Mouse (Mus musculus): ENCODE results near the gene Golph3.
A peak's percentile ranks its signal among the peaks of the same experiment; 100 is the strongest.

Golph3 gene

GRCm38 (mm10) chr15:12321091-12321787 lies at the start of gene Golph3:
Golph3 (plus strand) TSS chr15:12321450.
- peak; percentile 91 to 95 for DNase-seq (ENCODE audit: low spot score in 2 of 2)

- no peak for DNase-seq (ENCODE audit: low spot score in 2 of 2)
Observed at GRCm38 (mm10) chr15:12273325-12274052, 47.8 kb upstream of the Golph3 start.

GRCm38 (mm10) chr15:12274053-12274769 lies 47.0 kb upstream of the Golph3 start:
- DNase-seq (ENCODE audit: low spot score in 2 of 2): no peak

DNA sequence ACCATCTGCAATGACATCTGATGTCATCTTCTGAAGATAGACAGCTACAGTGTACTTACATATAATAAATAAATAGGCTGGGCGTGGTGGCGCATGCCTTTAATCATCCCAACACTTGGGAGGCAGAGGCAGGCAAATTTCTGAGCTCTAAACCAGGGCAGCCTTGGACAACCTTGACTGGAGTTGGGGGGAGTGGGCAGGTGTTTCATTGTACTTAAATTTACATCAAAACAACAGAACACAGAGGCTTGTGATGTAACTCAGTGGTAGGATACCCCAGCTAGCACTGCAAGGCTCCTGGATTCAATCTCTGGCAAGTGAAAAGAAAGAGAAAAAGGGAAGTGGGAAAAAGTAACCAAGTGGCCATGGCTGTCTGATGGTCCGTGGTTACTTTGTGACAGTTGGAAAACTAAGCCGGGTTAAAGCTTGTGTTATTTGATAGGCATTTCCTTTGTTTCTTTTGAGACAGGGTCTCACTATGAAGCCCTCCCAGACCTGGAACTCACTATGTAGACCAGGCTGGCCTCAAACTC lies 46.1 kb upstream of the Golph3 start:
- DNase-seq (ENCODE audit: low spot score in 2 of 2): no peak

DNA sequence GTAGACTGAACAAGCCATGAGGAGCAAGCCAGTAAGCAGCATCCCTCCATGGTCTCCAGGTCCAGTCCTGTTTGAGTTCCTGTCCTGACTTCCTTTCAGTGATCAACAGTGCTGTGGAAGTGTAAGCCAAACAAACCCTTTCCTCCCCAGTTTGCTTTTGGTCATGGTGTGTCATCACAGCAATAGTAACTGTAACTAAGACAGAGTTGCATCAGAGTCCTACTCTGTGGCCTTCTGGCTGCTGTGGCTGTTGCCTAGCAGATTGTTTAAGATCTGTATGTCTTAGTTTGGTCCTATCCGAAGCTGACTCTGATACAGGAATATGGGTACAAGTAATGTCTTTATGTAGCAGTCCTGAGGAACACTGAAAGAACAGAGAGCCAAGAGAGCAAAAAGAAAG lies 41.4 kb upstream of the Golph3 start:
- no peak for DNase-seq (ENCODE audit: low spot score in 2 of 2)

DNA sequence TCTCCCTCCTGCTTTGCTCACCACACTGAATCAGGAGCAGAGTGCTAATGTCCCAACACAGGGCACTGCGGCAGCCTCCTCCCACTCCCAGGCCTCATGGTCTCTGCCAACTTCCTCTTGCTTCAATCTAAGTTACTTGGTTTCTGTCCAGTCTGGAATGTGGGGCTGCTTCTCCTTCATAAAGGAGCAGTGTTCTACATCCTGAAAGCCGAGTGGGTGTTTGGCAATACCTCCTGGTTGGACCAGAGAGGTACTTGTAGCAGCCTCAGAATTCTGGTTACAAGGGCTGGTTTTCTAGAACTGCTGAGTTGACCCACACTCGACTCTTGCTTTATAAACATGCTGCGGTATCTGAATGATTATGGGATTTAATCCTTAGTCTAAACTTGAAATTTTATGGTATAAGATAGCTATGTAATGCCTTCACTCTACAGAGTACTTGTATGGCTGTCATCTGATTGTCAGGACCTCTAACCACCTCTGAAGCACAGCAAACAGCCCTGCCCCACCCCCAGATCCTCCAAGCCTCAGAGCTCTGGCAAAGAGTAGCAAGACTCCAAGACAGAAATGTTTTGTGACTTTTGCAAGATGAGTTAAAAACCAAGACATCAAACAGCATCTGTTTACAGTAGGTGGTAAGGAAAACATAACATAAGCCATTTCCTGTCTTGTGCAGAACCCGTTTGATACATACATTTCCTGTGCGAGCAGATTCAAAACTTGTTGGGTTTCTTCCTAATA lies 36.3 kb upstream of the Golph3 start:
- peak; percentile 27 to 29 for DNase-seq (ENCODE audit: low spot score in 2 of 2)

- no peak for DNase-seq (ENCODE audit: low spot score in 2 of 2)
Observed at GRCm38 (mm10) chr15:12285535-12285809, 35.8 kb upstream of the Golph3 start.

DNA sequence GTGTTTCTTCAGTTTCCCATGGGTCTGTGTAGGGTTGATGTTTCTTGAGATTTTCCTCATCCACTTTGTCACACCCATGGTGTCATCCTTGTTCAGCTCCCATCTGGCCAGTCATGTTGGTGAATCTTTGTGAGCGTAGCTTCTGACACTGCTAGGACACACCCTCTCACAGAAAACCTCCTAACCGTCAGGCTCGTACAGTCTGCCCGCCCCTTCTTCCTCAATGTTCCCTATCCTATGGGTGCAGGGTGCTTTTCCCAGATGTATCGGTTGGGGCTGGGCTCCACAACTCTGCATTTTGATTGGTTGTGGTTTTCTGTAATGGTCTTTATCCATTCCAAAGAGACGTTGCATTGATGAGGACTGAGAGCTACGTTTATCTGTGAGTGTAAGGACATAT lies 30.9 kb upstream of the Golph3 start:
- no peak for DNase-seq (ENCODE audit: low spot score in 2 of 2)

GRCm38 (mm10) chr15:12291757-12292156 lies 29.5 kb upstream of the Golph3 start:
- no peak for DNase-seq (ENCODE audit: low spot score in 2 of 2)

GRCm38 (mm10) chr15:12296228-12296627 lies 25.0 kb upstream of the Golph3 start:
- no peak for DNase-seq (ENCODE audit: low spot score in 2 of 2)

- DNase-seq (ENCODE audit: low spot score in 2 of 2): no peak
Observed at GRCm38 (mm10) chr15:12298231-12298737, 23.0 kb upstream of the Golph3 start.

DNA sequence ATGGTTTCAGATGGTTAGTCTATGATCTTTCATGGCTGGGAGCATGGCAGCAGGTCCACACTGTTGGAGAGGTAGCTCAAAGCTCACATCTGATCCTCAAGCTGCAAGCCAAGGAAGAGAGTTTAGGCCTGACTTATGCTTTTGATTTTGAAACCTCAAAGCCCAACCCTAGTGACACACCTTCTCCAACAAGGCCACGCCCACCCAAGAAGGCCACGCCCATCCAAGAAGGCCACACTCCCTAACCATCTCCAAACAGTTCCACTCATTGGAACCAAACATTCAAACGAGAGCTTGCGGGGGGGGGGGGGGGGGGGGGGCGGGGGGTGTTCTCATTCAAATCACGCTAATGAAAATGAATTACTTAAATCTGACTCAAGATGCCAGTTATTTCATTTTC lies 19.5 kb upstream of the Golph3 start:
- no peak for DNase-seq (ENCODE audit: low spot score in 2 of 2)

DNA sequence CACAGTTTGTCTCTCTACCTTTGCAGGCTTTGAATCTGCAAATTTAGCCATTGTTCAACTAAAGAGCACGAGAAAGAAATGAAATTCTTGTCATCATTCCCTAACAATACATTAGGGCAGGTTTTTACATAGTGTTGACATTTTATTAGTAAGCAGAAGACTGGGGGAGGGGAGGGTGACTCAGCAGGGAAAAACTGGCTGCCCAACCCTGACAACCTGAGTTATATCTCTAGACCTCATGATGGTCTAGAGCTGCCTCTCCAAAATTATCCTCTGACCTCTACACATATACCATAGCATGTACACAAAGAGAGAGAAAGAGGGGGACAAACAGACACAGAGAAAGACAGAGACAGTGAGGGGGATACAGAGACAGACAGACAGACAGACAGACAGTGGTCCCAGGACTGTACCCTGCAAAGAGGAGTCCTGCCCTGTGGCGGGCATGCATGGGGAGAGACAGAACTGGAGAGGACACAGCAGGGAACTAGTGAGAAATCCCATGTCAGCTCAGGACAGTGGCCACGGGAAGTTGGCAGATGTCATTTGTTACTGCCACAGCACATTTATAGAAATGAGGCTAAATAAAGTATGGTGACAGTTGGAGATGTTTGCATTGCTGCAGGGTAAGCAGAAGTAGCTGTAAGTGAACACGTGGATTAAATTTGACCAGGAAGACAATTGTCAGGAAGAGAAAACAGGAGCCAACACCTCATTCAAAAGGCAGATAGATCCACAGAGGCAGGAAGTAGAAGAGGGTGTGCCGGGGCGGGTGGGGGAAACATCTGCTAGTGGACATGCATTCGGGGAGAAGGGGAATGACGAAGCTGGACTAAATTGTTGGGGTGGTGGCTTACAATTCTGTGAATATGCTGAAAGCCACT lies 14.8 kb upstream of the Golph3 start:
- DNase-seq (ENCODE audit: low spot score in 2 of 2): no peak

DNA sequence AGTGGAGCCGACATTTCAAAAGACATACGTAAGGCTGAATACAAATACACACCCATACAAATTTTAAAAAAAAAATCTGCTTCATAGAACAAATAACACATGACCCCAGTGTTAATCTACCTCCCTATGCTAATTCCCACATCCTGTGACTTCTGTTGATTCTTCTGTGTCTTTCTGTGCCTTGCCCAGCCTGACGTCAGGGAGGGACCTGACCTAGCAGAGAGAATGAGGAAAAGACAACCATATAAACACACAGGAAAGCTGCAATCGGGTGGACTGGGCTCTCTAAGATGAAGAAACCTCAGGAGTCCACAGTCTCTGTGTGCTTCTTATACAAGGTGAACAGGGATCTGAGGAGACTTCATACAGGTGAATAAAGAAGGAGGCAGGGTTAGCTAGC lies 14.1 kb upstream of the Golph3 start:
- no peak for DNase-seq (ENCODE audit: low spot score in 2 of 2)

- no peak for DNase-seq (ENCODE audit: low spot score in 2 of 2)
Observed at GRCm38 (mm10) chr15:12308539-12308938, 12.7 kb upstream of the Golph3 start.

- DNase-seq (ENCODE audit: low spot score in 2 of 2): no peak
Observed at GRCm38 (mm10) chr15:12310676-12311075, 10.6 kb upstream of the Golph3 start.

GRCm38 (mm10) chr15:12311465-12311864 lies 9.8 kb upstream of the Golph3 start:
- DNase-seq (ENCODE audit: low spot score in 2 of 2): no peak

DNA sequence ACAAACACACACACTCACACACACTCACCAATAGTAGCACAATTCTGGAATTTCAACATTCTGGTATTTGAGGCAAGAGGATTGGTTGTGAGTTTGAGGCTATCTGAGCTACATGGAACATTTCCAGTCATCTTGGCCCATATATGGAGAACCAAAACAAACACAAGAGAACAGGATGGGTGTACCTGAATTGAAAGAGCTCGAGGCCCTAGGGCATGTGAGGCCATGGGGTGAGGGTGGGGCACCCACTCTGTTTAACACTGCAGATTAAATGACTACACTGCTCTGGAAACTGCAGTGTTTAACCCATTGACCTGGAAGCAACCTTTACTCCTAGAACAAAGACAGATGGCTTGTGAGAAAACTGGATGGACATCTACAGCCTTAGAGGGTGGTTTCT lies 8.0 kb upstream of the Golph3 start:
- DNase-seq (ENCODE audit: low spot score in 2 of 2): no peak

DNA sequence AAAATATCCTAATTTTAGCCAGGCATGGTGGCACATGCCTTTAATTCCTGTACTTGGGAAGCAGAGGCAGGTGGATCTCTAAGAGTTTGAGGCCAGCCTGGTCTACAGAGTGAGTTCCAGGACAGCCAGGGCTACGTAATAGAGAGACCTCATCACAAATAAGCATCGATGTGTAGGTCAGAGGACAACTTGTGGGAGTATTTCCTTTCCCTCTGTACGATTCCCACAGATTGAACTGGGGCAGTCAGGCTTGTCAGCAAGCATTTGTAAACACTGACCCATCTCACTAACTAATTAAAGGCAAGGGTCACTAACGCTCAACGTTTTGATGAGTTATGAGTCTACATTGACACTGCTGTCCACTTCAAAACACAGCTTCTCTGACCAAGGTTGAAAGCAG lies 6.7 kb upstream of the Golph3 start:
- no peak for DNase-seq (ENCODE audit: low spot score in 2 of 2)

- DNase-seq (ENCODE audit: low spot score in 2 of 2): no peak
Observed at GRCm38 (mm10) chr15:12315996-12316395, 5.3 kb upstream of the Golph3 start.

DNA sequence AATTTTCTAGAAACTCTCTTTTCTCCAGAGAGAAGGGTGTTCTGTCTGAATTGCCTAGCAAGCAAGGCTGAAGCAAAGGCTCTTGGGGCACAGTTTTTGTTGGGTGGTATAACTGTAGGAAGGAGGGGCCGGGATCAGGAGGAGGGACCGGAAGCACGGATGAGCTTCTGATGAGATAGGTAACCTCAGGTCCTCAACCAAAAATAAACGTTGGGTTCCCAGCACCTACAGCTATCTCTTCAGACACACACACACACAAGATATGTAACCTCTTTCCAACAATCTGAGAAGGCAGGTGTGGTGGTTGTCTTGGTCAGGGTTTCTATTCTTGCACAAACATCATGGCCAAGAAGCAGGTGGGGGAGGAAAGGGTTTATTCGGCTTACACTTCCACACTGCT lies 4.0 kb upstream of the Golph3 start:
- DNase-seq (ENCODE audit: low spot score in 2 of 2): no peak
